Mouse (Mus musculus) megakaryocyte, embryonic 14.5 days (primary cell): ENCODE results near the gene Olfr691. TPM values are rescaled to one million over a fixed set of nuclear protein-coding genes. Genes with fewer than 3 reads are reported as not detected.
"Not testable (repeated sequence)": the region's sequence is repeated elsewhere in the genome, so short reads cannot be mapped to it uniquely, and the experiment has no call there.

Experiments used
- H3K27me3 ChIP-seq: replicated peaks from 2 replicates; pipeline ENCODE3; 2012; ENCODE audit warnings: inconsistent platforms
- H3K36me3 ChIP-seq: replicated peaks from 2 replicates; pipeline ENCODE3; 2012; ENCODE audit warnings: low read length, inconsistent platforms, mixed read lengths
- H3K4me1 ChIP-seq: 2 replicates; pipeline ENCODE4 v1.6.1; 2012; ENCODE audit warnings: inconsistent platforms
- H3K4me3 ChIP-seq: replicated peaks from 2 replicates; pipeline ENCODE3; 2012; ENCODE audit warnings: moderate library complexity, mild to moderate bottlenecking, inconsistent platforms
- H3K9me3 ChIP-seq: 2 replicates; pipeline ENCODE4 v1.6.1; 2012; ENCODE audit warnings: inconsistent platforms
- FLI1 ChIP-seq: IDR thresholded peaks from 2 replicates; pipeline ENCODE4 v1.6.1; 2012; ENCODE audit warnings: low read length, inconsistent platforms, mixed read lengths
- GATA1 ChIP-seq: IDR thresholded peaks from 3 replicates; pipeline ENCODE4 v1.6.1; 2012; ENCODE audit warnings: mixed read lengths, low read length, inconsistent platforms, borderline replicate concordance
- polyA plus RNA-seq: library from polyadenylated mRNA; stranded (reverse); fragments of >175 nt; gene quantifications from 2 replicates; pipeline ENCODE4 v1.2.3, GENCODE M21; 2012; ENCODE audit warnings: low replicate concordance; ENCODE audit not compliant: insufficient read depth

The Olfr691 gene
- polyA plus RNA-seq, 1 experiment: 0.10 TPM

DNA sequence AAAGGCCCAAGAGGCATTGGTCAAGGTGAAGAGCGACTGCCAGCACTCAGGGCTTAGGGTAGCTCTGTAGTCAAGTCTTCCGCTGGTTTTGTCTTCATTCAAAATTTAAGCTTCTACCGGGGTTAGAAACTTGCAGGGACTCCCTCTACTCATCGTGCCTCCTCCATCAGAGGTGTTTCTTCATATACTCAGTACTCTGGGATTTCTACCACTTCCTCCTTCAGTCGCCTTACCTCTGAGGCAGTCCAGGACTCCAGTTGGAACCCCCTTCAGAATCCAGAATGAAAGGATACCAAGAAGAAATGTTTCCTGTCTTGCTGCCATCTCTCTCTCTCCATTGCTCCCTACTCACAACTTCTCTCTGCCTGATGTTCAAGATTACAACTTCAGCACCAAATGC is 25.2 kb upstream of the Olfr691 start:
- H3K27me3 ChIP-seq: no peaks in the 10 kb centered on the region
- H3K4me3 ChIP-seq: no peak overlapping the region
- peaks cover 6% of the 10 kb centered on the region for H3K36me3 ChIP-seq
- H3K9me3 ChIP-seq: no peaks in the 10 kb centered on the region
- TF ChIP-seq FLI1 (no peak), GATA1 (no peak)
- H3K4me1 ChIP-seq: peaks cover 2% of the 10 kb centered on the region

DNA sequence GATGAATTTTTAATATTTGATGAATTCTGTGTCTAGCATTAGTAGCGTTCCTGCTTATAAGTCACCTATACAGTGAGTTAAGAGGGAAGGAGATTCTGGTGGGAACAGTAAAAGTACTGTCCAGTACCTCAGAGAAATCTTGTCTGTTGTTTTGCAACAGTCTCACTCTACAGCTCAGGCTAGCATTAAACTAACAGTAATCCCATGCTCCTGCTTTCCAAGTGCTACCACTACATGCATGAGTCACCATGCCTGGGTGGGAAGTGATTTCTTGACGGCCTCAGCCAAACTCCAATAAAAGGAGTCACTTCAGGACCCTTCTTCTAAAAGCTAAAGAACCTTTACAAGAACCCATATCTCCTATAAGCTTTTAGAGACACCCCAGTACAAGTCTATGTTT is 19.6 kb upstream of the Olfr691 start:
- Histone ChIP-seq H3K9me3 (no peaks in the 10 kb centered on the region), H3K36me3 (no peaks in the 10 kb centered on the region), H3K4me1 (no peaks in the 10 kb centered on the region), H3K27me3 (no peaks in the 10 kb centered on the region), H3K4me3 (no peak overlapping the region)
- TF ChIP-seq GATA1 (no peak), FLI1 (no peak)

GRCm38 (mm10) chr7:105356487-105356886 is 14.4 kb upstream of the Olfr691 start:
- not testable (repeated sequence) for H3K36me3 ChIP-seq, H3K9me3 ChIP-seq, H3K27me3 ChIP-seq, H3K4me1 ChIP-seq, H3K4me3 ChIP-seq

- not testable (repeated sequence) for H3K4me1 ChIP-seq, H3K36me3 ChIP-seq, H3K27me3 ChIP-seq, H3K9me3 ChIP-seq, H3K4me3 ChIP-seq
These were observed 14.0 kb upstream of the Olfr691 start for GRCm38 (mm10) chr7:105356064-105356463.

GRCm38 (mm10) chr7:105342752-105343151 is 682 bp upstream of the Olfr691 start:
- TF ChIP-seq GATA1 (no peak), FLI1 (no peak)
- no peaks in the 10 kb centered on the region for H3K4me1 ChIP-seq
- no peaks in the 10 kb centered on the region for H3K36me3 ChIP-seq
- no peaks in the 10 kb centered on the region for H3K27me3 ChIP-seq
- H3K9me3 ChIP-seq: no peaks in the 10 kb centered on the region
- H3K4me3 ChIP-seq: no peak overlapping the region

DNA sequence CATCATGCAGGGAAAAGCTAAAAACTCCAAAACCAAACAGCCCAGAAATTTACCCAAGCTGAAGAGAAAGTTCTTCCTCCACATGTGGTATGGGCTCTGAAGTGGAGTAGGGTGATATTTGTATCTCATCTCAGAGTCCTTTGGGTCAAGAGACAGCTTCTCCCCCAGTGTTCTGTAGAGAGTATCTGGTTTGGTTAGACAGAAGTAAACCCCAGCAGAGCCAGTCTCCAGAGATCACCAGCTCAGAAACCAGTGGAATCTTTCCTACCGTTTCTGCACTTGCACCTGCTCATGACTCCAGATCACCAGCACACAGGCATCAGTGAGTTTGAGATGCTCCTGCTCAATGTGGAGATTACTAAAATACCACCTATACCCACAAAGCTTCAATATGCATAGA is 8.1 kb downstream of the Olfr691 start, which contains the start of gene Olfr690:
TSS of gene Olfr690 (minus strand) at position 101 of the 400 bp plus-strand sequence.
- H3K4me1 ChIP-seq: no peaks in the 10 kb centered on the region
- H3K27me3 ChIP-seq: peaks cover 2% of the 10 kb centered on the region
- no peaks in the 10 kb centered on the region for H3K36me3 ChIP-seq
- no peak for TF ChIP-seq FLI1
- TF ChIP-seq GATA1: no peak
- H3K4me3 ChIP-seq: no peak within 1 kb of the TSS
- H3K9me3 ChIP-seq: peaks cover 14% of the 10 kb centered on the region

DNA sequence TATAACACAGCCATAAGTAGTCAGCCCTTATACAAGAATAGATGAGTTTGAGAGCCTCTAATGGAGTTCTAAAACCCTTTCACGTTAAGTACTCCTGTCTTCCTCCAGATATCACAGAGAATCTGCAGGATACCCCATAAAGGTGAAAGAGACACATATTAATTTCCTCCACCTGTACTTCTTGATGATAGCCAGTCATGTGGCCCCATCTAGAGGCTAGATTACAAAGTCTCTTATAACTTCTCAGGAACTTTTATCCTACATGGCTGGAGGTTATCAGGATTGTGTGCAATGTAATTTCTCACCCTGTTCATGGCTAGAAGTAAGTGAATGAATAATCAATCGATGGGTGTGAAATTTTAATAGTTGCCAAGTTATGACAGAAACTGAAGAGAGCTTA is 16.8 kb downstream of the Olfr691 start:
- Histone ChIP-seq H3K27me3 (no peaks in the 10 kb centered on the region), H3K9me3 (no peaks in the 10 kb centered on the region), H3K4me1 (no peaks in the 10 kb centered on the region), H3K36me3 (no peaks in the 10 kb centered on the region), H3K4me3 (no peak overlapping the region)
- TF ChIP-seq GATA1 (no peak), FLI1 (no peak)

- no peaks in the 10 kb centered on the region for H3K4me1 ChIP-seq
- H3K4me3 ChIP-seq: no peak within 1 kb of the TSS
- H3K27me3 ChIP-seq: no peaks in the 10 kb centered on the region
- H3K36me3 ChIP-seq: no peaks in the 10 kb centered on the region
- H3K9me3 ChIP-seq: 0 out of 2 replicates have a peak, but pooled peaks cover 3% of the 10 kb centered on the region
- no peak for TF ChIP-seq FLI1
- no peak for TF ChIP-seq GATA1
These were observed 31.2 kb downstream of the Olfr691 start, which contains the start of gene Olfr689 for GRCm38 (mm10) chr7:105310865-105311264. TSS of gene Olfr689 (plus strand) at chr7:105311165.

- H3K4me3 ChIP-seq: no peak overlapping the region
- no peaks in the 10 kb centered on the region for H3K4me1 ChIP-seq
- H3K9me3 ChIP-seq: no peaks in the 10 kb centered on the region
- TF ChIP-seq GATA1 (no peak), FLI1 (no peak)
- no peaks in the 10 kb centered on the region for H3K36me3 ChIP-seq
- no peaks in the 10 kb centered on the region for H3K27me3 ChIP-seq
These were observed 52.0 kb downstream of the Olfr691 start for GRCm38 (mm10) chr7:105290051-105290450.

DNA sequence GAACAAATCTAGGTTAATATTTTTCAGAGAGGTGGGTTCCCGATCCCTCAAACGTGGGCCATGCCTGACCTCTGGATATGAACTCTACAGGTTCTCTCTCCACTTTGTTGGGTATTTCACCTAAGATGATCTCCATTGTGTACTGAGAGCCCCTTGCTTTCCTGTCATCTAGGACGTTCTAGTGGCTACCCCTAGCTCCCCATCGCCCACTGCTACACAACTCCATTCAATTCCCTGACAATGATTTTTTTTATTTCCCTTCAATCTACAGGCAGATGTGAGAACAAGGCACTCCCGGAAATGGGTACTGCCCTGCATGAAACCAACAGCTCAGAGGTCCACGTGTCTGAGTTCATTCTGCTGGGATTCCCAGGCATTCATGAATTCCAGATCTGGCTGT is 54.3 kb downstream of the Olfr691 start, which contains the start of gene Olfr688:
TSS of gene Olfr688 (plus strand) at position 301 of the 400 bp plus-strand sequence.
- H3K9me3 ChIP-seq: no peaks in the 10 kb centered on the region
- no peaks in the 10 kb centered on the region for H3K36me3 ChIP-seq
- no peaks in the 10 kb centered on the region for H3K27me3 ChIP-seq
- no peaks in the 10 kb centered on the region for H3K4me1 ChIP-seq
- TF ChIP-seq GATA1 (no peak), FLI1 (no peak)
- no peak within 1 kb of the TSS for H3K4me3 ChIP-seq

Other genes starting within 250 kb of the Olfr691 start
- not detected in 2 replicates for gene Olfr680-ps1, start 249.5 kb downstream of the Olfr691 start, polyA plus RNA-seq
- gene Olfr681, start 225.4 kb downstream of the Olfr691 start, polyA plus RNA-seq: not detected in 2 replicates
- not detected in 2 replicates for gene Olfr683, start 195.3 kb downstream of the Olfr691 start, polyA plus RNA-seq
- gene Olfr684, start 178.6 kb downstream of the Olfr691 start, polyA plus RNA-seq: not detected in 2 replicates
- gene Olfr685, start 156.3 kb downstream of the Olfr691 start, polyA plus RNA-seq: not detected in 2 replicates
- not detected in 2 replicates for gene Olfr686, start 134.8 kb downstream of the Olfr691 start, polyA plus RNA-seq
- not detected in 2 replicates for gene Olfr688, start 54.2 kb downstream of the Olfr691 start, polyA plus RNA-seq
- not detected in 2 replicates for gene Olfr689, start 31.1 kb downstream of the Olfr691 start, polyA plus RNA-seq
- not detected in 2 replicates for gene Olfr690, start 8.2 kb downstream of the Olfr691 start, polyA plus RNA-seq
- gene Olfr692, start 26.0 kb upstream of the Olfr691 start, polyA plus RNA-seq: not detected in 2 replicates
- not detected in 2 replicates for gene Gm5901, start 32.8 kb upstream of the Olfr691 start, polyA plus RNA-seq
- 32.3 and 36.7 TPM in 2 replicates for gene Fam160a2, start 57.8 kb upstream of the Olfr691 start, polyA plus RNA-seq
- not detected in 2 replicates for gene Cnga4, start 62.3 kb upstream of the Olfr691 start, polyA plus RNA-seq
- gene Cckbr, start 83.5 kb upstream of the Olfr691 start, polyA plus RNA-seq: not detected in 2 replicates
- gene Cavin3, start 140.0 kb upstream of the Olfr691 start, polyA plus RNA-seq: 1.0 TPM in 1 of 2 replicates, not detected in the other
- 33.2 and 48.4 TPM in 2 replicates for gene Smpd1, start 212.1 kb upstream of the Olfr691 start, polyA plus RNA-seq
- gene Apbb1, start 239.4 kb upstream of the Olfr691 start, polyA plus RNA-seq: 4.3 and 6.3 TPM in 2 replicates